Mouse (Mus musculus) macrophage (primary cell): Measurements from ENCODE around the gene Etnk2. TPM values are rescaled to one million over a fixed set of nuclear protein-coding genes. Genes with fewer than 3 reads are reported as not detected.

Source experiments
- H3K27ac ChIP-seq: fragments of 350-480 bp; formaldehyde crosslinking; 2 replicates; pipeline ENCODE4 v1.9.0; 2021
- H3K36me3 ChIP-seq: fragments of 350-480 bp; formaldehyde crosslinking; 2 replicates; pipeline ENCODE4 v1.9.0; 2021; ENCODE audit errors: inconsistent target
- H3K4me3 ChIP-seq: fragments of 350-480 bp; formaldehyde crosslinking; 2 replicates; pipeline ENCODE4 v1.9.0; 2021; ENCODE audit errors: inconsistent target
- H3K79me2 ChIP-seq: fragments of 350-480 bp; formaldehyde crosslinking; 2 replicates; pipeline ENCODE4 v1.9.0; 2021; ENCODE audit errors: inconsistent target
- WGBS: methylation state at CpG from one replicate; pipeline ENCODE4 v1.1.7; 2026; ENCODE audit warnings: inconsistent platforms; ENCODE audit not compliant: missing documents; 5-methylcytosine and 5-hydroxymethylcytosine counted together
- polyA plus RNA-seq: library from polyadenylated mRNA; stranded (reverse); fragments of 250-400 nt; gene quantifications from 3 replicates; pipeline ENCODE4 v1.2.4, GENCODE M21; 2018; ENCODE audit warnings: inconsistent platforms

Gene Etnk2
- polyA plus RNA-seq, 1 experiment from 2014 or later: not detected

DNA sequence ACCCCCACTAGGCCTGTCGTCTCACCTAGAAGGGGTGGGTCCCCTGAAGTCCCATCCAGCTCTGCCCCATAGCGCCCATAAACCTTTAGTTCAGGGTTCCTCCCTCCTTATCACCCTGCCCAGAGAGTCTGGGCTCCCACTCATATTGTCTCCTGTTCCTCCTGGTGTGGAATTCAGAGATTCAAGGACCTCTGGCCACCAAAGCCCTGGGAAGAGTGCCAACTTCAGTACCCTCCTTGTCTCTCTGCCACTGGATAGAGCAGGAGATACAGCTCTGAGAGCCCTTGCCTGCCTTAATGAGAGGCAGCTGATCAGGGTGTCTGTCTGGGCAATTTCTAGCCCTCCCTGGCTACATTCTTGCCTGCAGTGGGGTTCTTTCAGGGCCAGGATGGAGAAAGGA lies 1.5 kb downstream of the Etnk2 start:
- Histone ChIP-seq H3K36me3 (no peaks in the 10 kb centered on the region), H3K79me2 (no peaks in the 10 kb centered on the region), H3K27ac (no peak overlapping the region), H3K4me3 (no peak overlapping the region)
- WGBS: 89% methylated on average over 2 of the region's 2 CpGs

DNA sequence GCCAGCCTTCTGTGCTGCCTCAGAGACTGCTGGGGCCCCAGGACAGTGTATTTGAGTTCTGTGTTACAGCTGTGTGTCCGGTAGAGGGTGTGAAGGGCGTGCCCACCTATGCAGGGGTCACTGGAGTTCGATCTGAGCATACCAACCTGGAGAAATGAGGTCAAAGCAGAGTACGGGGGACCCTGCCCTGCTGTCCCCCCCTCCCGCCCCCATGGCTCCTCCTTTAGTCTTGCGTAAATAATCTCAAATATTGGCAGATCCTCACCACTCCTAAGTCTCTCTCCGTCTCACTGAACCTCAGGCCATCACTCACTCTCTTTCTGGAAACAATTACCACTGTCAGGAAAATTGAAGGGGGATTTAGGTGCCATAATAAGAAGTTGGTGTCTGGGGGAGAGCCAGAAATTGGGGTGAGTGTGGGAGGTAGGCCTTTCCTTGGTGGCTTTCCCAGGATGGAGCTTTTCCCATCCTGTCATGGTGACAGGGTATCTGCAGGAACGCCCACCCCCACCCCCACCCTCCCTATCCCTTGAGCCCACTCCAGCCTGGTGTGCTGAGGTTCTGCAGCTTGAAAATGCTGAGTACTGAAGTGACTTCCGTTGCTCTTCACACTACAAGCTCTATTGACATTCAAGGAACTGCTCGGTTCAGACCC lies 3.7 kb downstream of the Etnk2 start:
- Histone ChIP-seq H3K4me3 (no peak overlapping the region), H3K36me3 (no peaks in the 10 kb centered on the region), H3K79me2 (no peaks in the 10 kb centered on the region), H3K27ac (no peak overlapping the region)
- 64% methylated on average over 10 of the region's 10 CpGs for WGBS

DNA sequence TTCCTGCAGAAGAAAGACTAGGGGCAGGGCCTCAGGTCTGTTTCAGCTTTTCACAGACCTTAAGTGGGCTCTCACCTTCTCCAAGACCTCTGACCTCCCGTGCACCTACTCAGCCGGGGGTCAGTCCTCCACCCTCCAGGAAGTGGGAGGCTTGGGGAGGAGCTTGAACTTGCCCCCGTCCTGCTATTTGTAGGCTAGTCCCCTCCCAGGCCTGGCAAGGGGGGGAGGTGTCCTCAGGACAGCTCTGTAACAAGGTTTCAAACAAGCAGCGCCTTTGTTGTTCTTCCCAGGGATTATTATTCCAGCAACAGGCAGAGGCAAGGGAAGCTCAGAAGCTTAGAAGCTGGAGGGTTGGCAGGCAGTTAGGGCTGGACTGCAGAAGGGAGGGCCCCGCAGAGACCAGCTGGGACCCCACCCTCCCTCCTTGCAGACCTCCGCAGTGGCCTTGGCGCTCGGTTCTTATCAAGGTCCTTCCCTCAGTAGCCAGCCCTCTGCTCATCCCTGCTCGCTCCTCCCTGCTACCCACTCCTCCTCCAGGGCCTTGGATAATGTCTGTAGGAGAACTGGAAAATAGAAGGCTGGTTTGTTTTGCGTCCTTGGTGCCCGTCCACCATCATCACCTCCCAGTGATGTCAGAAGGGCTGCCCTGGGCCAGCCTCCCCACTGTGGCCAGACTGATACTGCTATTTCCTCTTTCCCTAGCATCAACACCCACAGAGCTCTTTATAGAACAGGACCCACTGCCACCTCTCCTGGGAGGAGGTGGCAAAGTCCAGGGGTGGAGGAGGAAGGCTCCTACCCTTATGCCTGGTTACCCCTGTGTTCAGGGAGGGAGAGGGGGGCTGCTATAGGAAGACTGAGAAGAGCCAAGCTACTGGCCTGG lies 4.5 kb downstream of the Etnk2 start:
- WGBS: 37% methylated on average over 8 of the region's 11 CpGs
- Histone ChIP-seq H3K27ac (no peak overlapping the region), H3K79me2 (no peaks in the 10 kb centered on the region), H3K4me3 (no peak overlapping the region), H3K36me3 (no peaks in the 10 kb centered on the region)

DNA sequence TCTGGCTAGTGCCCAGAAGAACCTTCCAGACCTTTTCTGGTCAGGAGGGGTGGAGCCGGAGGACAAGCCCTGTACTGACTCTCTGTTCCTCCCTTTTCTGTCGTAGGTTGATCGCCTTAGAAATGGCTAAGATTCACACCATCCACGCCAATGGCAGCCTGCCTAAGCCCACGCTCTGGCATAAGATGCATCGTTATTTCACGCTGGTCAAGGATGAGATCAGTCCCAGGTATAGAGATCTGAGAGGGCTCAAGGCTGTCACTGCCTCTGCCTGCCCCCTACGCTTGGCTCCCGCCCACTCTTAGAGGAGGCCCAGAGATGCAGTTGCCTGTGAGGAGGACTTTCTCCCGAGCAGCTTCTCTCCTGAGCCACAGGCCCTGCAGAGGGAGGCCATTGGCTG lies 5.3 kb downstream of the Etnk2 start:
- no peak overlapping the region for H3K27ac ChIP-seq
- no peaks in the 10 kb centered on the region for H3K79me2 ChIP-seq
- H3K4me3 ChIP-seq: no peak overlapping the region
- H3K36me3 ChIP-seq: no peaks in the 10 kb centered on the region
- WGBS: 89% methylated on average over 10 of the region's 10 CpGs

DNA sequence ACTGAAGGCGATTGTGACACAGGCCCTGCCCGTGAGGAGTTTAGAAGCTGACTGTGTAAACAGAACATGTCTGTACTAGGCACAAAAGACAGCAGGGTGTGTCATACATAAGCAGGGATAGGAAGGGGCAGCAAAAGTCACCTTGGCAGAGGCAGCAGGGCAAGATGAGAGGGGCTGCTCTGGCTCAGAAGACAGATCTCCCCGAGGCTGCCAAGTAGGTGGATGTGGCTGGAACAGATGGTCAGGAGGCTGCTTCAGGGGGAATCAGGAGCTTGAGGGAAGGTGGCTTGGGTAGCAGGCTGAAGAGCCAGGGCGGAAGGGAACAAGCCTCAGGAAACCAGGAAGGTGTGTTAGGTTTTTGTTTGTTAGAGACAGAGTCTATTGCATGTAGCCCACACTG lies 7.0 kb downstream of the Etnk2 start:
- WGBS: 76% methylated on average over 4 of the region's 4 CpGs
- H3K36me3 ChIP-seq: no peaks in the 10 kb centered on the region
- no peaks in the 10 kb centered on the region for H3K79me2 ChIP-seq
- H3K4me3 ChIP-seq: no peak overlapping the region
- no peak overlapping the region for H3K27ac ChIP-seq

DNA sequence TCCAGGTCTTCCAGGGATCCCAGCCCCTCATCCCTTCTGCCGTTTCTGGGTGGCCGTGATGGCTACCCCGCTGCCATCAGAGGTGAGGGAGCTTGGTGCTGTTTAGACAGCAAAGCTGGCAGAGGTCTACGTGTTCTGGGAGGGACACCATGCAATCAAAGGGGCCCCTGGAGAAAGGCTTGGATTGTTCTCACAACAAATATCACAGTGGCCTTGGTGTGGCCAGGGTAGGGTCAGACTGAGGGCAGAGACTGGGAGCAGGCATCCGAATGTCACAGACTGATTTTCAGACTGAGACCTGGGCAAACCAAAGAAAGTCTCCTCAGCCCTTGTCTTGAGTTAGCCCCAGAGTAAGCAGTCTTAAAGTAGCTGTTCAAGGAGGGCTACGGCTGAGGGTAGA lies 8.1 kb downstream of the Etnk2 start:
- Histone ChIP-seq H3K36me3 (no peaks in the 10 kb centered on the region), H3K4me3 (no peak overlapping the region), H3K27ac (no peak overlapping the region), H3K79me2 (no peaks in the 10 kb centered on the region)
- WGBS: 90% methylated on average over 6 of the region's 6 CpGs

DNA sequence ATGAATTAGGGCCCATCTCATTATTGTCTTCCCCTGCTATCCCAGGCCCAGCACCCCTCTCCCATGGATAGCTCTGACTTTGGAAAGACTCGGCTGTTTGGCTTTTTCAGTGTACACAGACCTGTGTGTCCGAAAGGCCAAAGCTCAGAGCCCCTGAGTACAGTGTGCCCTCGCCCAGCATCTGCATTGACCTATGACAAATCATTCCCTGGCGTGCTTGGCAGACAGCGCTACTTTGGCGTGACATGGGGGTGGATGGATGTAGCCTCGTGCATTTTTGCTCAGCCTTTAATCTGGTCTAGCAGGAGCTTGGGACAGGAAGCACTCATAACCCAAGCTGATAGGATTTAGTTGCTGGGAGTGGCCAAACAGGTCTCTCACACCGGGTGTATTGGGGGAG lies 8.7 kb downstream of the Etnk2 start:
- H3K27ac ChIP-seq: no peak overlapping the region
- H3K79me2 ChIP-seq: no peaks in the 10 kb centered on the region
- WGBS: 68% methylated on average over 8 of the region's 8 CpGs
- H3K4me3 ChIP-seq: no peak overlapping the region
- no peaks in the 10 kb centered on the region for H3K36me3 ChIP-seq

DNA sequence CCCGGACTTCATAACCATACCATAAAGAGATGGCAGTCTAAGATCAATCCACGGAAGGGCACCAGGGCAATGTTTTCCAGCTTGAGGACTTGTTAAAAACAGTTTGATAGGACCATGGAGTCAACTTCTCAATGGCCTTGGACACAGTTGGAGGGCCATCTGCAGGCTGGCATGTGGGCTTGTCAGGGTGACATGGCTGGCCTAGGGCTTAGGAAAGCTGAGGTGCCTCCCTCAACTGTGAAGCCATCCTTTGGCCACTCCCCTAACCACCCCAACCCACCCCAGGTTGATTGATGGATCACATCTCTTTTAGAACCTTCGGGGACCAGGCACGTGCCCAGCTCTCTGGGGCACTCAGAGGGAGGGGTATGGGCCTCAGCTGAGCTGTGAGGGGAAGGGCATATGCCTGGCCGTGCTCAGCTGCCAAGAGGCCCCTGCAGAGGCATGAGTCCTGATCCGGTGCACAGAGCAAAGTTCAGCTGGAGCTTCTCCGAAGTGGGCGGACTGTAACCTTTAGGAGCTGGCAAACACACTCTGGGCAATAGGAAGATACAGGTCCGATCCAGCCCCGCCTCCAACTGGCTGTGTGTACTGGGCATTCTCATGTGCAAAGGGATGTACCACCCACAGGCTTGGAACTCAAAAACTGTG lies 12.4 kb downstream of the Etnk2 start:
- Histone ChIP-seq H3K79me2 (no peaks in the 10 kb centered on the region), H3K36me3 (no peaks in the 10 kb centered on the region), H3K4me3 (no peak overlapping the region), H3K27ac (no peak overlapping the region)
- 69% methylated on average over 10 of the region's 10 CpGs for WGBS

DNA sequence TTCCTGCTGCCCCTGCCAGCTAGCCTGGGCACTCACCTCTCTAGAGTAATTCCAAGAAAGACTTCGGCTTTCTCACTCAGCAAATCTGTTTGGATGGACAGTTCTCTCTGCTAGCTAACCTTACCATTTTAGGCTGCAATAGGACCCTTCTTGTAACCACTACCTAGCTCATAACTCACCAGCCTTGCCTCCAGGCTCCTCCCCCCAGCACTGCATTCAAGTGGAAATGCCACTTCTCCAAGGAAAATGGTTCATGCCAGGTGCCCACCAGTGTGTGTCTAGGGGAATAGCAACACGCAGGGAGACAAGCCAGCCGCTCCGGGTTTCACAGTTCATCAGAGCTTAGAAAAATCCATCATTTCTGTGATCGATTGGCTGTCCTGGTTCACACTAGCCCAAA lies 14.2 kb downstream of the Etnk2 start:
- H3K4me3 ChIP-seq: no peak overlapping the region
- 93% methylated on average over 5 of the region's 5 CpGs for WGBS
- H3K27ac ChIP-seq: no peak overlapping the region
- H3K79me2 ChIP-seq: no peaks in the 10 kb centered on the region
- no peaks in the 10 kb centered on the region for H3K36me3 ChIP-seq

DNA sequence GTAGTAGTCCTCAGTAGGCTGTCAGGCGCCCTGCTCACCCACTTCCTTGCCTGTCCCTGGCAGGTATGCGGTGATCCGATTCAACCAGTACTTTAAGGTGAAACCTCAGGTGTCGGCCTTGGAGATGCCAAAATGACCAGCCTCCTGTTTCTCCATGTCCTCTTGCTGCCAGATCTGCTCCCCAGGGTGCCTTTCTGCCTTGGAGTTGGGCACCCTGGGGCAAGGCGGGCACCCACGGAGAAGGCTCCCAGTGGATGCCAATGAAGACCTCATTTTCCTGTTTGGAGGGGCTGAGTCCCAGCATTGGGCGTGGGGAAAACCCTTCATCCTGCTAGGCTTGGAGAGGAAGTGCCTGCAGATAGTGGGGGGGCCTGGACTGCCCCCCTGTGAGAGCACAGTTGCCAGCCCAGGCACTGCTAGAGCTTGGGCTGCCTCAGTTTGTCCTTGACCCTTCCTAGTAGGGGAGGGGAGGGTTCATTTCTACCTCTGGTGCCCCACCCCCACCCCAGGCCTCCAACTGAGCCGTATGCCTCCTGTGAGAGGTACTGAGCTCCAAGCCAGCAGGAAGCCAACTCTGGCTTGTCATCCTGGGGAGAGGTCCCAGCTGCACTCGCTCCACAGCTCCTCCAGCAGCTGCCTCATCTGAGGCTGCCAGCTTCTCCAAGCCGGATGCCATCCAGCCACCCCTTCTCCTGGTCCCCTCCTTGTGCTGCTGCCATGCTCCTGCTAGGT lies 16.0 kb downstream of the Etnk2 start:
- Histone ChIP-seq H3K36me3 (no peaks in the 10 kb centered on the region), H3K79me2 (no peaks in the 10 kb centered on the region), H3K27ac (no peak overlapping the region), H3K4me3 (no peak overlapping the region)
- 73% methylated on average over 10 of the region's 10 CpGs for WGBS

DNA sequence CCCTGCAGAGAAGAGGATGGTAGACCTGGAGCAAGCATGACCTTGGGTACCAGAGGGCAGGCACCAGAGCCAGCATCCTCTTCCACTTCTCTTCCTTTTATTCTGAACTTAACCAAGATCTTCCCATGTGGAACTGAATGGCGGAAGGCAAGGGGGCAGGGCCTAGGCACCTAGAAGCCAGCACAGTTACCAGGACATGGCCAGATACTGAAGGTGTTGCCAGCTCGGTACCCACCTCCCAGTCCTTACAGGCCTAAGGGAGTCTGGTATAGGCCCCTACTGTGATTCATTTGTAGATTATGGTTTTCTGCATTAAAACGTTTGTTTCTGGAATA lies 16.6 kb downstream of the Etnk2 start:
- H3K79me2 ChIP-seq: no peaks in the 10 kb centered on the region
- 89% methylated on average over 3 of the region's 3 CpGs for WGBS
- H3K27ac ChIP-seq: no peak overlapping the region
- H3K4me3 ChIP-seq: no peak overlapping the region
- H3K36me3 ChIP-seq: no peaks in the 10 kb centered on the region

DNA sequence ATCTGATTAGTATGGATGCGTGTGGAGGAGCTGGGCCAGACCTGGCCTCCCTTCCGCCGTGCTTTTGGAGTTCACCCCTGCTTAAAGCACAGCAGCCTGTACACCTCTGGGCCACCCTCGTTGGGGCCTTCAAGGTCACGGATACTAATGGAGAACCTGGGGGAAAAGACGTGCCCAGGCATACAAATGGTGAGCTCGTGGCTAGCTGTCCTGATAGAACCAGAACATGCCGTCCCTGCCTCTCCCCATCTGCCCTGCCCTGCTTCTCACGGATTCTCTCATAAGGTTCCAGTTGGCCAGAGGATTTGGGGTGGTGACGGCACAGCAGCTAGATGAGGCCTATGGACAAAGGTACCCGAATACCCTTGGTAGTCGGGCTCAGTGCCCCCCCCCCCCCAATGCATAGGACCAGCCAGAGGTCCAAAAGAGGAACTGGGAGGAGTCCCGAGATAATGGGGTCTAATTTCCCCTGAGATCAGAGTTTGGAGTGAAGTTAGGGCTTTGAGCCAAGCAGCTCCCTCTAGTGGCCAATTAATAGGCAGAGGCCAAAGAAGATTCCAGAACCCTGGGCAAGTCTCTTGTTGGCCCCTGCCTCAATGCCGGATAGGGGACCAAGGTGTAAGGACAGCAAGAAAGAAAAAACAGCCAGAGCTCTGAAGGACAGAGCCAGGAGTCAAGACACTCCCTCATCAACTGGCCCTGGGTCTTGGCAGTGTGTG lies 17.1 kb downstream of the Etnk2 start:
- WGBS: 60% methylated on average over 14 of the region's 14 CpGs
- Histone ChIP-seq H3K4me3 (no peak overlapping the region), H3K27ac (no peak overlapping the region), H3K79me2 (no peaks in the 10 kb centered on the region), H3K36me3 (no peaks in the 10 kb centered on the region)

DNA sequence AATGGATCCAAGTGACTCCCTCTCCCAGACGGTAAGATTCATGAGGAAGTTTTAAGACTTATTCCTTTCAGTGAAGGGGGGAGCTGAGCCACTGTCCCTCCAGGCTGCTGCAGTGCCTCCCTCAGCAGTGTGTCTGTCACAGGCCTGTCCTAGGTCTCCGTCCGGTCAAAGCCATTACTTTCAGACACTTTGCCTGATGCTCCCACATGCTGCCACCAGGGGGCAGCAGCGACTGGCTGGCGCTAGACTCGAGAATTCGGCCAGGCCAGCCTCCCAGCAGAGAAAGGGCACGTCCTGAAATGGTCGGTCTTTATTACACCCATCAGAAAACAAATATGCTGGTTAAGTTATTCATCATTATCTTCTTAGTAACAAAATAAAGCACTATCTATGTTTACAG lies 18.6 kb downstream of the Etnk2 start:
- Histone ChIP-seq H3K27ac (no peak overlapping the region), H3K4me3 (no peak overlapping the region), H3K79me2 (no peaks in the 10 kb centered on the region), H3K36me3 (no peaks in the 10 kb centered on the region)
- WGBS: 13% methylated on average over 9 of the region's 9 CpGs

DNA sequence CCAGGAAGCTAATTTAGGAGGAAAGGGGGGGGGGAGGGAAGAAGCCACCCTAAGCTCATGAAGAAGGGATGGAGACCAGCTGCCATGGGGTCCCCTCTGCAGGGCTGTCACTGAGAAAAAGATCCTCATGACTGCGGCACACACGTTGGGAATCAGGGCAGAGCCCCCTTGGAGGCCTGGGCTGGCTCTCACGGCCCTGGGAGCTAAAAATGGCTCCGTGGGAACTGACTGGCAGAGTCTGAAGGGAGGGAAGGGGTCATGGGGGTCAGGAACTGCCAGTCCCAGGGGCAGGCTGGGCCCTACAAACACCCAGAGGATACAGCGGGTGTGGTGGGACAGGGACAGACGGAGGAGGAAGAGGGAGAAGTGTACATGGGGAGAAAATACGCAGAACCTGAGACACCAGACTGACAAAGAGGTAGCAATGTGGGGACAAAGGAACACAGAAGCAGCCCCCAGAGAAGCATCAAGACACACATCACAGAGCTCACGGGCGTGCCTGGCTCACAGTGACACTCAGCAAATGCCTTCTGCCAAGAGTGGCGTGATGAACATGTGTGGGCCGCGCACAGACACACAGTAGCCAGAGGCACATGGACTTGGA lies 19.3 kb downstream of the Etnk2 start:
- Histone ChIP-seq H3K36me3 (no peaks in the 10 kb centered on the region), H3K4me3 (no peak overlapping the region), H3K79me2 (no peaks in the 10 kb centered on the region), H3K27ac (no peak overlapping the region)
- WGBS: 84% methylated on average over 12 of the region's 12 CpGs
